Mouse (Mus musculus): Measurements from ENCODE around the gene Use1. TPM values are rescaled to one million over a fixed set of nuclear protein-coding genes. Genes with fewer than 3 reads are reported as not detected.
"Not testable (repeated sequence)": the region's sequence is repeated elsewhere in the genome, so short reads cannot be mapped to it uniquely, and the experiment has no call there.

The Use1 gene
- total RNA-seq (2014; fragmentation: Nextera tagmentation) (147 and 161 TPM in 2 replicates), total RNA-seq (2017) (129 and 139 TPM in 2 replicates)

DNA sequence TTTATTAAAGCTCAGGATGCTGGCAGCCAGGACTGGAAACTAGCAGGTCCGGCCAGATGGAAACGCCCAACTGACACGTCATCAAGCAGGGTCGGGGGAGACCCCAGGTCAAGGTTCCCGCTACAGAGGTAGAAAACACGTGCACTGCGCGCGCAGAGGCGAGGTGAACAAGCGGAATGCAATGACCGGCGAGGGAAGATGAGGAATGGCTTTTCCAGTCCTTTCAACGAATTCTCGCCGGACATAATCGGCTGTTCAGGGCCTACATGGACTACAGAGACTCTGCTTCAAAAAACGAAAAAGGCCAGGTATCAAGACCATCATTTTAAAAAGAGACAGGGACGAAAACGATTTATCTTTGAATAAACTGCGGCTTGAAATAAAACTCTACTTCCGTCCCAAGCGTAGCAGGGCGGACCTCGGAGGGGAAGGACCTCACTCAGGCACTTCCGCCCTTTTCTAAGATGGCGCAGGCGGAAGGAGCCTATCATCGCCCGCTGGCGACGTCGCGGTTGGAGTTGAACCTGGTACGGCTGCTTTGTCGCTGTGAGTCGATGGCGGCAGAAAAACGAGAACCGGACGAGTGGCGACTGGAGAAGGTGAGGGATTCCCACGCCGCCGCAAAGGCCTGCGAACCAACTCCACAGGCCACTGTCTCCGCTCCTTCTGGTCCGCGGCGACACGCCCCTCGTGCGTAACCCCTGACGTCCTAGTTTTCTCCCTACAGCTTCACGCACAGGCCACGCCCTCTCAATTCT, at the start of gene Use1:
Gene Use1 (plus strand): TSS at position 78 of the 758 bp plus-strand sequence.
- peak; percentile 85 for ATAC-seq (replicated peaks; ENCODE audit: low FRiP score, low TSS enrichment, poor library complexity, severe bottlenecking)

DNA sequence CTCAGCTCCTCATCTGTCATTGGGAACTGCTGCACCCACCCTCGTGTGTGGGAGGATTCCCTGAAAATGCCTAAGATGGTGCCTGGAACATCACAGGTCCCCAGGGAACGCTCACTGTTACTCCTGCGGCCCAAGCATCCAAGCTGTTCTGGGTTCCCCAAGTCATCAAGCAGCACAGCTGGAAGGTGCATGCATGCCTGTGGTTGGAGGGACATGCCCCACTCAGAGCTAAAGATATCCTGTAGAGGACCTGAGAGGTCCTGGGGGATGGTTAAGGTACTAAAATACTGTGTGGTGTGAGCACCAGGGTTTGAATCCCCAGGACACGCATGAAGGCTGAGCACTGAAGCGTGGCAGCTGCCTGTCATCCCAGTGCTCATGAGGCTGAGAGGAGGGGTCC, 48.0 kb upstream of the Use1 start:
- ATAC-seq (replicated peaks; ENCODE audit: low FRiP score, low TSS enrichment, poor library complexity, severe bottlenecking), result not testable (repeated sequence)

DNA sequence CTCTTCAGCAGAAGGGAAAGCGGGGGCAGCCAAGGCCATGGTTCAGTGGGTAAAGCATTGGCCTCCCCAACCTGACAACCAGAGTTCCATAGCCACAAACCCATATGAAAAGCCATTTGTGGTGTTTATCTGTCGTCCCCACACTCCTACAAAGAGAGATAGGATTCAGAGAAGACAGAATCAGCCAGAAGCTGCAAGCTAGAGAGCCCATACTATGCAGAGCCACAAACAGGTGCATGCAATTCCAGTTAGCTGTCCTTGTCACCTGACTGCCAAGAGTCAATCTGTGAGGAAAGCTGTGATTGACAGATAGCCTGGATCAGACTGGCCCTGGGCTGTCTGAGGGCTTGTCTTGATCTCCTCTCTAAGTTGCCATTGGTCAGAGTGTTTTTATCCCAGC, 46.9 kb upstream of the Use1 start:
- ATAC-seq (replicated peaks; ENCODE audit: low FRiP score, low TSS enrichment, poor library complexity, severe bottlenecking), result peak; percentile 54

GRCm38 (mm10) chr8:71322939-71323338, 43.7 kb upstream of the Use1 start:
- ATAC-seq (replicated peaks; ENCODE audit: low FRiP score, low TSS enrichment, poor library complexity, severe bottlenecking), result no peak

- ATAC-seq (replicated peaks; ENCODE audit: low FRiP score, low TSS enrichment, poor library complexity, severe bottlenecking), result peak; percentile 72
Observed at GRCm38 (mm10) chr8:71324848-71325247, 41.8 kb upstream of the Use1 start.

DNA sequence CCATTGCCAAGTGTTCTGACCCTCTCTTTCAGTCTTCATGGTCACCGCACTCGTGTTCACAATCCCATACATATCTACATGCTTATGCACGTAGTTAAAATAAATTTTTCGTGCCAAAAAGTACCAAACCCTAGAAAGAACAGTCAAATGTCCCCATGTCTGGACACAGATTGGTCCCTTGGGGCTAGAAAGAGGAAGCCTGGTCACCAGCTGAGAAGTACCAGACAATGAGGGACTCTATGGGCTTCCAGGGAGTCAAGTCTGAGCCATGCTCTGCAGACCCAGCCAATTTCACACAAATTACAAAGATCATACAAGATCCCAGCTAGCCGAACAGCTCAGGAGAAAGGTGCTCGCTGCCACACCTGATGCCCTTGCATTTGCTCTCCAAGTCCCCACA, 28.8 kb upstream of the Use1 start:
- ATAC-seq (replicated peaks; ENCODE audit: low FRiP score, low TSS enrichment, poor library complexity, severe bottlenecking), result not testable (repeated sequence)

DNA sequence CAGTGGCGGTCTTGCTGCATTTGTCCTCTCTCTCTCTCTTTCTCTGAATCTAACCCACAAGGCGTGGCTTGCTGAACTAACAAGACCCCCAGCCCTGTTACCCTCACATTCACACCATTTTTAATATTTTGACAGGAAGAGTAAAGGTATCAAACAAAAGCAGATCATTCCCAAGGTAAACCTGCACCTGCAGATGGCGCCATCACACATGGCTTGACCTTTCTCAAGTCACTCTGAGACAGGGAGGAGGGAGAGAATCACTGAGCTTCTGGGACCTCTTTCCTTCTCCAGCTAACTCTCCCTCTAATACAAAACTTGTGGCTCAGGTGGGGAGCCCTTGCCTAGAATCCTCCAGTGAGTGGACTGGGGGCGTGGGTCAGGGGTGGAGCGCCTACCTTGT, 26.0 kb upstream of the Use1 start:
- ATAC-seq (replicated peaks; ENCODE audit: low FRiP score, low TSS enrichment, poor library complexity, severe bottlenecking), result 0 out of 2 replicates have a peak, but pooled peaks have one; percentile 42

DNA sequence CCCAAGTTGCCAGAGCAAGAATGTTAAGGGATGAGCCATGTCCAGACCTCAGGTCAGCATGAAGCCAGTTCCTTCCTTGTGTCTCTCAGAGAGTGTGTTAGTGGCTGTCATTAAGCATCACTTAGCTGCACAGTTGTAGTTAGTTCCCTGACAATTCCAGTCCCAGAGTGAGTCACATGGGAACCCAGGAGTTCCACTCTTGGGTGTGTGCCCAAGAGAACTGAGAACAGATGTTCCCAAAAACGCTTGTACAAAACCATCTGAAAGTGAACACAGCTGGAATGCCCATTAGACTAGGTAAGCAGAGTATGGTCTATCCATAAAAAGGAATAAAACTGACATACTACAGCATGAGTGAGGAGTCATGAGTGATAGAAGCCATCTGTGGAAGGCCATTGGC, 20.1 kb upstream of the Use1 start:
- ATAC-seq (replicated peaks; ENCODE audit: low FRiP score, low TSS enrichment, poor library complexity, severe bottlenecking), result no peak

DNA sequence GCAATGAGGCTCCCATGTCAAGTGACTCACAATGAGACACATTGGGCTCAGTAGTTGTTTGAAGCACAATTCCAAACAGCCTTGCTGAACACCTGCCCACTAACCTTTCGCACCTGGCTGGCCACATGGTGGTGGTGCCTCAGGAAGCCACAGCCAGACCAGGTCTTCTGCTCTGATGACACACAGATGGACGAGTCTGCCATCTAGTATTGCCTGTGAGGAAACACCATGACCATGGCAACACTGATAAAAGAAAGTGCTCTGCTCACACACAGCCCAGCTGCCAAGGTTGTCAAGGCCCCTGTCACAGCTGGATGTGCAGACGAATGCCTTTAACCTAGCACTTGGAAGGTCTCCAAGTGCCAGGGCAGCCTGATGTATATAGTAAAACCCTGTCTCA, 15.5 kb upstream of the Use1 start:
- ATAC-seq (replicated peaks; ENCODE audit: low FRiP score, low TSS enrichment, poor library complexity, severe bottlenecking), result no peak

DNA sequence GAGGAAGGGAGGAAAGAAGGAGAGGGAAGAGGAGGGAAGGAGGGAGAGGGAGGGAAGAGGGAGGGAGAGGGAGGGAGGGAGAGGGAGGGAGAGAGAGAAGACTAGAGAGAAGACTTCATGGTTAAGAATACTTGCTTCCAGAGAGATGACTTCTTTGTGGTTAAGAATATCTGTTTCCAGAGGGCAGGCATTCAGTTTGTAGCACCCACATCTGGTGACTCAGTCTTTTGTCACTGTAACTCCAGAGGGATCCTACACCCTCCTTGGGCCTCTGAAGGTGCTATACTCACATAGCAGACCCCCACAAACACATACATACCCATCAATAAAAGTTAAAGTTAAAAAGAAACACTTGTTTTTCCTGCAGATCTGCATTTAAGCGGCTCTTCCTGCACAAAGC, 15.1 kb upstream of the Use1 start:
- ATAC-seq (replicated peaks; ENCODE audit: low FRiP score, low TSS enrichment, poor library complexity, severe bottlenecking), result no peak

GRCm38 (mm10) chr8:71358026-71358425, 8.6 kb upstream of the Use1 start:
- no peak for ATAC-seq (replicated peaks; ENCODE audit: low FRiP score, low TSS enrichment, poor library complexity, severe bottlenecking)

DNA sequence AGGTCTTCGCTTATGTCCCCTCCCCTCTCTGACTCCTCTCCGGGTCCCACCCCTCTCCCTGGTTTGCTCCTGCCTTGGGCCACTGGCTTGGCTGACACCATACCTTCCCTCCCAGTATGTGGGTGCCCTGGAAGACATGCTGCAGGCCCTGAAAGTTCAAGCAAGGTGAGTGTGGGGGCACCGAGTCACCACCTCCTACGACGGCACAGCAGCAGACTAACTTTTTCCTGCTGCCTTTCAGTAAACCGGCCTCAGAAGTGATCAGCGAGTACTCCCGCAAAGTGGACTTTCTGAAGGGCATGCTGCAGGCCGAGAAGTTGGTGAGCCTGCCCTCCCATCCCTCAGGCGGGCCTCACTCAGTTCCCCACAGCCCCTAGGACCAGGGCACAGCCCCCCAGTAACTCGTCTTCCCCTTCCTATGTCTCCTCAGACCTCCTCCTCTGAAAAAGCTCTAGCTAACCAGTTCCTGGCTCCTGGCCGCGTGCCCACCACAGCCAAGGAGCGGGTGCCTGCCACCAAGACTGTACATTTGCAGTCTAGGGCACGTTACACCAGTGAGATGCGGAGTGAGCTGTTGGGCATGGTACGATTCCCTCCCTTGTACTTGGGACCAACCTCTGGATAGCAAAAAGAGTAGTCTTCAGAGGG, 1.0 kb downstream of the Use1 start:
- ATAC-seq (replicated peaks; ENCODE audit: low FRiP score, low TSS enrichment, poor library complexity, severe bottlenecking), result no peak; the same call in 1 of the 2 replicates

- ATAC-seq (replicated peaks; ENCODE audit: low FRiP score, low TSS enrichment, poor library complexity, severe bottlenecking), result no peak
Observed at GRCm38 (mm10) chr8:71368366-71368765, 1.7 kb downstream of the Use1 start.

GRCm38 (mm10) chr8:71369040-71369718, 2.5 kb downstream of the Use1 start:
- no peak for ATAC-seq (replicated peaks; ENCODE audit: low FRiP score, low TSS enrichment, poor library complexity, severe bottlenecking)

- no peak for ATAC-seq (replicated peaks; ENCODE audit: low FRiP score, low TSS enrichment, poor library complexity, severe bottlenecking)
Observed at GRCm38 (mm10) chr8:71370711-71371235, 4.1 kb downstream of the Use1 start.

DNA sequence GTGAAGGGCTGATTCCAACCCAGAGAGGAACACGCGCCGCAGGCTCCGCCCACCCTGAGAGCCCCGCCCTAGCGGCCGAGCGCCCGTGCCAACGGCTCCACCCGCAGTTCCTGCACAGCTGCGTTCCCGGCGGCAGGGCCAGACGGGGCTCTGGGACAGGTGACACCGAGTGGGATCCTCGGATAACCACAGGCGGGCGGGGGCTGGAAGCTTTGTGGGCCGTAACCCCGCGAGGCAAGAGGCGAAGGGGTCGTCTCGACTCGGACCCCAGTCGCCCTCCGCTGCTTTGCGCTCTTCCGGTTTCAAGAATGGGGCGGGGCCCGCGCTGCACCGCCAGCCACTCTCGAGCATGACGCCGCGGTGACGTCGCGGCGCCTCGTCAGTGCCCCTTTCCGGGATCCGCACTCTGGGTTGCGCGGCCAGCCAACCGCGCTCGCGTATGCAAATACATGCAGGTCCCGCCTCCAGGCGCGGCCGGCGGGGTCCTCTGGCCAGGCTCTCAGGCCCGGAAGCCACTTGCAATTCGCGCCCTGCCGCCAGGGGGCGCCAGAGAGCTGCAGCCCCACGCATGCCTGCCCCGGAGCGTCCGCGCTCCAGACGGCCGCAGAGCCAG, 4.7 kb downstream of the Use1 start, which contains the start of gene Ocel1:
Gene Ocel1 (plus strand): TSS at position 63 of the 613 bp plus-strand sequence.
- peak; percentile 79 for ATAC-seq (replicated peaks; ENCODE audit: low FRiP score, low TSS enrichment, poor library complexity, severe bottlenecking)

DNA sequence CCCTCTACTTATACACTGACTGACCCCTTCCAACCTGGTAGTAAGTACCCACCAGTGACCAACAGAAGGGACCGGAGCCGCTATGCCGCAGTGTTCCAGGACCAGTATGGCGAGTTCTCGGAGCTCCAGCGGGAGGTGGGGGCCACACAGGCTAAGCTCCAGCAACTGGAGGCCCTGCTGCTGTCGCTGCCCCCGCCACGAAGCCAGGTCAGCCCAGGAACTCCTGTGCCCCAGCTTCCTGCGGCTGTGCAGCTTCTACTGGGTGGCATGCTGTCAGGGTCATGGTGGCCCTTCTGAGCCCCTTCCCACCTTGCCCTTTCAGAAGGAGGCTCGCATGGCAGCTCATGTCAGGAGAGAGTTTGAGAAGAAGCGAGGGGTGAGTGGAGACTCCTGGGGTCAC, 5.8 kb downstream of the Use1 start:
- ATAC-seq (replicated peaks; ENCODE audit: low FRiP score, low TSS enrichment, poor library complexity, severe bottlenecking), result no peak

GRCm38 (mm10) chr8:71373000-71373399, 6.4 kb downstream of the Use1 start:
- no peak for ATAC-seq (replicated peaks; ENCODE audit: low FRiP score, low TSS enrichment, poor library complexity, severe bottlenecking)

DNA sequence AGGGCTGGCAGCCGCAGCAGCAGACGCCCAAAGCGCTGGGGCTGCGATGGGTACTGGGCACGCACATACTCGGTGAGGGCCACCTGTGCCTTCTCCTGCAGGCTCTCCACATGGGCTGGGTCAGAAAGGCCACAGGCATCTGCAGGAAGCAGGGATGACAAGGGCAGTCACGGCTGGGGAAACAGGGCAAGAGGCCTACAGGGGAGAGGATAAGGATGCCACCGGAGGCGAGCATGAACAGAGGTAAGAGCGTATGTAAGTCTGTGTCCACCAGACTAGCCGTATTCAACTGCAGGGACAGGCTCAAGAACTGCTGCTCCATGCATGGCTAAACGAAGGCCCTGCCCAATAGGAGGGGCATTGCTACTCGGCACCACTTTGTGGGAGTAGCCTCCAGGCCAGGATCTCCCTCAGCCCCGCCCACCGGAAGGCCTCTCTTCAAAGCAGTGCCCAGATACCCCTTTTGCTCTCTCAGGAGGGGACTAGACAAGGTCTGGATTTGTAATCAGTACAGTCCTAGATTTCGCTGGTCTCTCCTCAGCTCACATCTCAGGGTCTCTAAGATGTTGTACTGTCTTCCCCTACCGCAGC, 8.1 kb downstream of the Use1 start:
- no peak for ATAC-seq (replicated peaks; ENCODE audit: low FRiP score, low TSS enrichment, poor library complexity, severe bottlenecking)
